Mouse (Mus musculus) left cerebral cortex, adult 2 months (tissue): ENCODE measurements around the gene Ywhag. TPM values are rescaled to one million over a fixed set of nuclear protein-coding genes. Genes with fewer than 3 reads are reported as not detected.

Source experiments
- DNase-seq, 2 experiments: peaks; one replicate each; pipeline ENCODE4 v3.0.0; 2021 to 2022; ENCODE audit warnings: low spot score in 2 of 2, mixed read lengths in 1 of 2; ENCODE audit errors: extremely low spot score in 1 of 2
- H3K27ac ChIP-seq: fragments of 200-600 bp; 2 replicates; pipeline ENCODE4 v1.8.1; 2022
- H3K4me3 ChIP-seq: fragments of 200-600 bp; 2 replicates; pipeline ENCODE4 v1.8.1; 2022
- CTCF ChIP-seq: fragments of 200-600 bp; IDR thresholded peaks from 2 replicates; pipeline ENCODE4 v1.8.1; 2022; ENCODE audit warnings: antibody characterized with exemption, mild to moderate bottlenecking, moderate library complexity
- intact Hi-C: fragments of 180-260 bp; cut with DNase I; formaldehyde crosslinking; loops from one replicate; pipeline ENCODE4 v1.15.1; 2025
- total RNA-seq, 2 experiments: library from RNA; stranded (reverse); gene quantifications; 2 replicates each; pipeline ENCODE4 v1.2.3; 2021

Ywhag gene
- total RNA-seq, 2 experiments from 2014 or later, result 1,191 to 1,224 TPM

DNA sequence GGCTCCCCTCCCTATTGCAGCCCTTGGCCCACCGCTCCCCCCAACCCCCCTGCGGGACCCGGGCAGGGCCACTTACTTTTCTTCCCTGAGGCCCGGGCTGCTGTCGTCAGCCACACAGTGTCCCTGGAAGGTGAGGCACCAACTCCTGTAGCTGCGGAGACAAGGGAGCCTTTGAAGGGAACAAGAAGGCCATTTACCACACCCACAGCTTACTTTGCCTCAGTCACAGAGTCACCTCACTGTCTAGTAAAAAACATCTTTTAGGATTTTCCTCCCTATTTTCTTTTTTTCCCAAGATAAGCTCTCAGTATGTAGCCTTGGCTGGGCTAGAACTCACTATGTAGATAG, 28.8 kb upstream of the Ywhag start:
- intact Hi-C loops, result loop anchor here (2.0 kb wide), 1 partner anchor 58 kb away; no protein-coding TSS in a partner anchor
- peak overlapping the region; percentile 87 for H3K4me3 ChIP-seq
- peak overlapping the region; percentile 98 for H3K27ac ChIP-seq
- DNase-seq, result peak in 1 of 2 experiments; percentile 35
- TF ChIP-seq CTCF, result no peak

DNA sequence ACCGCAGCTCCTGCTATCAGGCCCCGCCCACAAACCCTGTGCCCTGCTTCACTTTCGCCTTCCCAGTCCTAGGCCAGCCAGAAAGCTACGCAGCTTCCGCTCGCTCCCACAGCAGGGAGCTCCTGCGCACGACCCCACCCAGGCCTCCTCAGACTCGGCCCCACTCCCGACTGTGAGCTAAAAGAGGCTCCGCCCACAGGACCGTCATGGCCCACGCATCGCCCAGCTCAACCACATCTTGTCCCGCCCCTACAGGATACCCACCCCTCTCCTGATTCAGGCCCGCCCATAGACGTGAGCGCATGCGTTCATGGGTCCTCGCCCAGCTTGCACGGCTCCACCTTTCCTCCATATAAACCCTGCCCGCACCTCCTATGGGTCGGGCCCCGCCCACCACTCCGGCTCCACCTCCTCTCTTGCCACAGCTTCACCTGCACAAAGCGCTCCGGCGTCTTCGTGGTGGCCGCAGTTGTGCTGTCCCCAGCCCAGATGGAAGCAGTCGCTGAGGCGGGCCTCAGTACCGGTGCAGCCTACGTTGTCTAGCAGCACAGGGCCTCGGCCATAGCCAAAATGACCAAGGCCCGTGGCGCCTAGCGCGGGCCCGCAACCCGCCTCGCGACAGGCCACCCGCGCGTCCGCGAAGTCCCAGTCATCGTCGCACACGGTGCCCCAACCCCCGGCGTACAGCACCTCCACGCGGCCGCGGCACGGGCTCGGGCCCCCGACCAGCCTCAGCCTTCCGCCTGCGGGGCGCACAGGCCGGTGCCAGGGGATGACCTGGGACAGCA, 28.3 kb upstream of the Ywhag start:
- Histone ChIP-seq H3K27ac (peak overlapping the region; percentile 98), H3K4me3 (peak overlapping the region; percentile 87)
- TF ChIP-seq CTCF, result no peak; the same call in none of the 2 replicates
- DNase-seq, result peak; percentile 92 to 96
- intact Hi-C loops, result loop anchor here (1.0 to 2.0 kb wide), 2 partner anchors 28 to 58 kb away; partner anchors contain the start of gene Ywhag

DNA sequence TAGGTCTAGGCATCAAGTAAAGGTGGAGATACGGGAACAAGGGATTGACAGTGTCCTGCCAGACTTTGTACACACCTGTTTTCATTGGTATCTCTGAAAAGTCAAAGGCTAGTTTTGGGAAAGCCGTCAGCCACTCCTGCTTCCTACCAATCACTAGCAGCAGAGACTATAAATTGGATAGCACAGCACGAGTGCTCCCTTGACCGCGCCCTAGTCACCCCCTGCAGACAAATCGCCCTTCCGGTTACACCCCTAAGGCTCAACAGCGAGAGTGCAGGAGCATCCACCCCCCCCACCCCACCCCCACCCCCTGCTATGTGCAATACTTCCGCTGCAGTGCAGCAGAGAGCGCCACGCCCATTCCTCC, 27.7 kb upstream of the Ywhag start:
- Histone ChIP-seq H3K4me3 (peak overlapping the region; percentile 87), H3K27ac (peak overlapping the region; percentile 98)
- intact Hi-C loops, result loop anchor here (1.0 to 2.0 kb wide), 2 partner anchors 28 to 57 kb away; partner anchors contain the start of gene Ywhag
- no peak for DNase-seq
- no peak for TF ChIP-seq CTCF

DNA sequence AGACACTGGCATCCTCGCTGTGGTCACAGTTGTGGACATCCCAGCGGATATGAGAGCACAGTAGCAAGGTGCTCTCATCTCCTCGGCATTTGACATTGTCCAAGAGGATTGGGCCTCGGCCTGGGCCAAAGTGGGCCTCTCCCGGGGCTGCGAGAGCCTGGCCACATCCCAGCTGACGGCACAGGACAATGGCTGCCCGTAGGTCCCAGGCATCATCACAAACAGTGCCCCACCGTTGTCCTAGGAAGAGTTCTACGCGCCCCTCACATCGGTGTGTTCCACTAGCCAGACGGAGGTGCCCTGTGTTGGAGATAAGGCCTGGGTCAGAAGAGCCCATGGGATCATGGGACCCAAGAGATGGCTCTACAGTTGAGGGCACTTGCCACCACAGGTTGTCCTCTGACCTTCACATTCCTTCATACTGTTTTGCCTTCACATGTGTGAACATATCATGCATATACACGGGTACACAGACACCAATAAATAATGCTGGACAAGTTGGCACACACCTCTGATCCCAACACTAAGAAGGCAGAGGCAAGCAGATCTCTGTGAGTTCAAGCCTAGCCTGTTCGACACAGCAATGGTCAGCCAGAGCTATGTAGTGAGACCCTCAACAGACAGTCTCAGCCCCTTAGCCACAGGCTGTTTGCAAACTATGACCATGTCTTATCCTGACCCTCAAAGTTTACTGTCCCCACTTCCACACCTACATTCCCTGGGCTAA, 26.7 kb upstream of the Ywhag start:
- no peak for TF ChIP-seq CTCF

DNA sequence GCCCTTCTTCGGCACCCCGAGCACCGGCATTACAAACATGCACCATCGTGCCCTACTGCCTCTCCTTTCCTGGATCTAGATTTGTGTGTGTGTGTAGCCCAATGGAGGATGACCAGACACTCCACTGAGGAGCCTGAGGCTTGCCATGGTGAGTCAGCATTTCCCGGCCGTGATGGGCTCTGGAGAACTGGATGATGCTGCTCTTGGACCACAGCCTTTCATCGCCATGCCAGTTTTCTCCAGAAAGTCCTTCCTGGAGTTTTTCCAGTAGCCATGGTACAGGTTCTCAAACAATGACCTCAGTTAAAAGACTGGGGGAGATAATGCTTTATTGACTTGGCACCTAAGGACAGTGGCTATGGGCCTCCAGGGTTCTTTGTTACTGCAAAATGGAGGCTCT, 25.5 kb upstream of the Ywhag start:
- Histone ChIP-seq H3K27ac (no peak overlapping the region), H3K4me3 (no peak overlapping the region)
- no peak for DNase-seq
- intact Hi-C loops, result no loop called here
- no peak for TF ChIP-seq CTCF

More for the DNA sequence above, 26.7 kb upstream of the Ywhag start:
- Histone ChIP-seq H3K27ac (peak overlapping the region; percentile 98), H3K4me3 (no peak overlapping the region)
- no peak for DNase-seq
- intact Hi-C loops, result no loop called here

DNA sequence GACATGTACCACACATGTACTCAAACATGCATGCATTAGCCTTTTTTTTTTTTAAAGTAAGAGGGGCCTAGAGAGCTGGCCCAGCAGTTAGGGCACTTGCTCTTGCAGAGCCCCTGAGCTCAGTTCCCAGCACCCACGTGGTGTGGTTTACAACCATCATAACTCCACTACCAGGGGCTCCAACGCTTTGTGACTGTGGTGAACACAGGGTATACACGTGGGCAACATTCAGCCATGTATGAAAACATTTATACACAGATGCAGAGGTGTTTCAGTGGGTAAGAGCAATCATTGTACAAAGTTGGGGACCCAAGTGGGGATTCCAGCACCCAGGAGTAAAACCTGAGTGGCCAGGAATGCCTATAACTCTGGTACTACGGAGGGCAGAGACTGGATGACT, 24.0 kb upstream of the Ywhag start:
- intact Hi-C loops, result no loop called here
- no peak for TF ChIP-seq CTCF
- Histone ChIP-seq H3K27ac (peak overlapping the region; percentile 76; the same call in 1 of the 2 replicates), H3K4me3 (no peak overlapping the region)
- no peak for DNase-seq

DNA sequence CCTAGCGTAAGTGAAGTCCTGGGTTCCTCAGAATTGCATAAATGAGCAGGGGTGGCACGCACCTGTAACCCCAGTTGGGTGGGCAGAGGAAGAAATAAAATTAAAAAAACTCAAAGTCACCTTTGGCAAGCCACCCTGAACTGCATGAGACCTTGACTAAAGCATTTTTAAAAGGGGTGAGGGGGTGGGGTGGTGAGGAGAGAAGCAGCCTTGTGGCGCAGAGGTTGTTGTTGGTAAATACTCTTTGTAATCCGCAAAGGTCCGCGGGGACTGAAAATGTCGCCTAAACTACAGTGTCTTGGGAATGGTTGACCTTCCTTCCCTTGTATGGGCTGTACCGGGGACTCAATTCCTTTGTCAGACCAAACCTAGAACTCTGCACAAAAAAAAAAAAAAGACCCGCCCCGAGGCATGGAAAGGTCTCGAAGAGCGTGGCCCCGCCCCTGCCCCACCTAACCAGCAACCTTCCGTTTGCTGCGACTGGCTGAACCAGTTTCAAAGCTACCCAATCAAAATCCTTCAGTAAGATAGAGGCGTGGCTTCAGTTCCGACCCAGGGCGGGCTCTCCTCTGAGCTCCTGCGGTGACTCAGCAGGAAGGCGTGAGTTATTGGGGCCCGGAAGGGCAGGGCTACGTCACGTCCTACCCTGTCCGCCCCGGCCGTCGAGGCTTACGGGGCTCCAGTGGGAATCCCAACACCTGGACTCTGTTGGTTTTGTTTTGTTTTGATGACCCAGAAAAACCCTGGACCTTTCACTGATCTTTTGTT, 23.0 kb upstream of the Ywhag start:
- DNase-seq, result peak; percentile 84 to 93
- TF ChIP-seq CTCF, result no peak
- Histone ChIP-seq H3K27ac (peak overlapping the region; percentile 83), H3K4me3 (peak overlapping the region; percentile 36)
- intact Hi-C loops, result loop anchor here (1.0 kb wide), 1 partner anchor 23 kb away; the partner anchor contains the start of gene Ywhag

DNA sequence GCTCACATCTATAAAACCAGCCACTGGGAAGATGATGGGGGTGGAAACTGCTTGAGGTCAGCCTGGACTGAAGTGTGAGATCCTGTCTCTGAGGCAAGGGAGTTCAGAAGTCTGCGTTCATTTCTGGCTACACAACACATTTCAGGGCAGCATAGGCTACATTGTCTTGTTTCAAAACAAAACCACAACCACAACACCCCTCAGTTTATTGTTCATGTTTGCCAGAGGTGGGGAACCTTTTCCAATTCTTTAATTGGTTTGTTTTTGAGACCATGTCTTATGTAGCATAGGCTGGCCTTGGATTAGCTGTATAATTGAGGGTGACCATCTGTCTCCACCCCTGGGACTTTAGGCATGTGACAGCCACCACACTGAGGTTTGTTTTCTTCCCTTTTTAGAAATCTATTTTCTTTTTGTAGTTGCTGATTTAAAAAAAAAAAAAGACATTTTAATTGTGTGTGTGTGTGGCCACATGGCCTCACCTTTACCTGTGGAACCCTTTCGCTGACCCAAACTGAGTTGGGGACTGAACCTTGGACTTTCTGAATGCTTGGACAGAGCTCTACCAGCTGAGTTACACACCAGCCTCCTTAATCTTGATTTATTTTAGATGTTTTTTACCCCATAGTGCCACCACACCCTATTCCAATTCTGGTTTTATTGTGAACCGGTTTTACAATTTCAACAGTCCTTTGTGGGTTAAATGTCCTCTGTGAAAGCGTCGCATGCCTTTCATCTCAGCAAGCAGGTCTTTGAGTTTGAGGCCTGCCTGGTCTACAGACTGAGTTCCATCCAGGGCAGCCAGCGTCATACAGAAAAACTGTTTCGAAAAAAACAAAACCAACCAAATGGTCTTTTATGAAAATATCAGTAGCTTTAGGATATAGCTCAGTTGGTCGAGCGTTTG, 22.1 kb upstream of the Ywhag start:
- Histone ChIP-seq H3K4me3 (peak overlapping the region; percentile 36; the same call in 1 of the 2 replicates), H3K27ac (peak overlapping the region; percentile 83)
- DNase-seq, result no peak
- intact Hi-C loops, result loop anchor here (1.0 kb wide), 1 partner anchor 22 kb away; the partner anchor contains the start of gene Ywhag
- no peak for TF ChIP-seq CTCF

DNA sequence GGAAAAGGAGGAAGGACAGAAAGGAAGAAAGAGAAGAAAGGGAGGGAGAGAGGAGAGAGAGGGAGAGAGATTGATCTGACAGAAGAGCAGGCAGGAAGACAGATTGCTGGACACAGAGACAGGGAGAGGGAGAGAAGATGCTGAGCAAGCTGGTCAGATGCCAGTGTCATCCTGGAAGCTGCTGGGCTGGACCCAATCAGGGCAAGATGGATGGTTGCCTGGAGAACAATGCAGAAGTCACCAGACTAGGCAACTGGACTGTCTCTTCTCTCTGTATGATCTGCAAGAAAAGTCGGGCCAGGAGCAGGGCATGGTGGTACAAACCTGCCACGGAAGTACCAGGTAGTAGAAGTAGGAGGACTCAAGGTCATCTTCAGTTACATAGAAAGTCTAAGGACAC, 18.4 kb upstream of the Ywhag start:
- no peak for DNase-seq
- TF ChIP-seq CTCF, result no peak
- H3K27ac ChIP-seq, result no peak overlapping the region
- intact Hi-C loops, result no loop called here
- no peak overlapping the region for H3K4me3 ChIP-seq

DNA sequence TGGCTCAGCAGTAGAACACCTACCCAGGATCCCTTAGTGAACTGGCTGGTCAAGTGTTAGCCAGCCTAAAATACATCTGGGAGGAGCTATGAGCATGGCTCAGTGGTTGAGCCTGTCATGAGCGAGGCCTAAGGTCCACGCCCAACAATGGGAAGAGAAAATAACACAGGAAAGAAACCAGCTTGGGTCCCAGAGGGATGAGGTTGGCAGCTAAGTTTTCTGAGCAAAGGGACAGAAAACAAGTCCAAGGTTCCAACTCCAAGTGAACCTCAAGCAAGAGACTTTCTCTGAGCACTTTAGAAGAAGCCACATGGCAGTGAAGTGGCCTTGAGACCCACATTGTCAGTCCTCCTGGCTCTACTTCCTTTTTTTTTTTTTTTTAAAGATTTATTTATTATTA, 17.2 kb upstream of the Ywhag start:
- no peak for DNase-seq
- H3K27ac ChIP-seq, result no peak overlapping the region
- intact Hi-C loops, result no loop called here
- H3K4me3 ChIP-seq, result no peak overlapping the region
- TF ChIP-seq CTCF, result no peak
